Mouse (Mus musculus): ENCODE results near the gene Hsd3b7. TPM values are rescaled to one million over a fixed set of nuclear protein-coding genes. Genes with fewer than 3 reads are reported as not detected.
A peak's percentile ranks its signal among the peaks of the same experiment; 100 is the strongest.

Hsd3b7 gene
- polyA plus RNA-seq, 1 experiment from 2014 or later = 55.8 TPM

DNA sequence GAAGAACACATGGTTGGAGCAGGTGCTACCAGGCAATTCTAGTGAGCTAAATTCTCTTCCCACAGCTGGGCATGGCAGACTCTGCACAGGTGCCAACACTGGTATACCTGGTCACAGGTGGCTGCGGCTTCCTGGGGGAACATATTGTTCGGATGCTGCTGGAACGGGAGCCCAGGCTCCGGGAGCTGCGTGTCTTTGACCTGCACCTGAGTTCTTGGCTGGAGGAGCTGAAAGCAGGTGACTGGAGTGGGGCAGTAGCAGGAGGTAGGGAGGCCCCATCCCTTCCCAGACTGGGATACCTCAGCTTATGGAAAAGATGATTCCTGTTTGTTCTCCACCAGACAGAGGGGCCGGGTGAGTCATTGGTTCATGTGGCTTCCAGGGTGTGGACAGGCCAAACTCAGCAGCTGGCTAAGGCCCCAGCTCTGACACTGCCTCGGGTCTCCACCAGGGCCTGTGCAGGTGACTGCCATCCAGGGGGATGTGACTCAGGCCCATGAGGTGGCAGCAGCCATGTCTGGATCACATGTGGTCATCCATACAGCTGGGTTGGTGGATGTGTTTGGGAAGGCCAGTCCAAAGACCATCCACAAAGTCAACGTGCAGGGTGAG, 712 bp downstream of the Hsd3b7 start:
- ATAC-seq (peak; percentile 14), DNase-seq (ENCODE audit: low spot score) (no peak)
- Histone ChIP-seq H3K4me1 (ENCODE audit: insufficient read depth, low read depth, low read length) (peaks cover 3% of the 10 kb centered on the region; the same call in 1 of the 2 replicates), H3K36me3 (ENCODE audit: insufficient read depth, low read length) (peaks cover 31% of the 10 kb centered on the region), H3K9ac (replicated peaks; ENCODE audit: low read depth) (peak overlapping the region; percentile 20; the same call in 1 of the 2 replicates), H3K9me3 (ENCODE audit: low read length) (no peaks in the 10 kb centered on the region), H3K27me3 (replicated peaks; ENCODE audit: insufficient read depth, low read length) (no peaks in the 10 kb centered on the region), H3K27ac (ENCODE audit: low read length) (peak overlapping the region; percentile 68), H3K4me3 (ENCODE audit: low read depth, low read length) (peak overlapping the region; percentile 16; the same call in 1 of the 2 replicates), H3K4me2 (replicated peaks; ENCODE audit: low read depth, low read length) (peak overlapping the region; percentile 54)
- 84% methylated on average over 8 of the region's 8 CpGs for WGBS
- TF ChIP-seq EP300 (IDR thresholded peaks at IDR 0.05) = no peak
- no peak for TF ChIP-seq CTCF (IDR thresholded peaks at IDR 0.05)

DNA sequence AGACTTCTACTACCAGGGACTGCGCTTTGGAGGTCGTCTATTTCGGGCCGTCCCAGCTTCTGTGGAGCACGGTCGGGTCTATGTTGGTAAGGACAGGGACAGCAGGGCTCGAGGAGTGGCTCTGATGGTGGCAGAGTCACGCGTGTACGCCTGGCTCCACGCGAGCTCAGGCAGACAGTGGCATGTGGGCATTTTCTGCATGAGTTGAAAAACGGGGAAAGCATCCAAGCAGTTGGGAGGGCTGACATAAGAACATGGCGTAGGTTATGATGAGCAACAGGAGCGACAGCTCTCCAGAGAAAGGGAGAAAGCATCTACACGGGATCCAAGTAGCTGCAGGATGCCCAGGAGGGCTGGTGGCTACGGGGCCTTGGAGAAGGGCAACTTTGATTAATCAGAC, 1.9 kb downstream of the Hsd3b7 start:
- 90% methylated on average over 17 of the region's 17 CpGs for WGBS
- Histone ChIP-seq H3K27me3 (replicated peaks; ENCODE audit: insufficient read depth, low read length) (no peaks in the 10 kb centered on the region), H3K4me1 (ENCODE audit: insufficient read depth, low read depth, low read length) (peaks cover 3% of the 10 kb centered on the region; the same call in 1 of the 2 replicates), H3K27ac (ENCODE audit: low read length) (no peak overlapping the region), H3K4me3 (ENCODE audit: low read depth, low read length) (no peak overlapping the region), H3K36me3 (ENCODE audit: insufficient read depth, low read length) (peaks cover 19% of the 10 kb centered on the region), H3K9me3 (ENCODE audit: low read length) (no peaks in the 10 kb centered on the region), H3K9ac (replicated peaks; ENCODE audit: low read depth) (no peak overlapping the region), H3K4me2 (replicated peaks; ENCODE audit: low read depth, low read length) (no peak overlapping the region)
- TF ChIP-seq CTCF (IDR thresholded peaks at IDR 0.05) (no peak), EP300 (IDR thresholded peaks at IDR 0.05) (no peak)
- no peak for DNase-seq (ENCODE audit: low spot score)
- no peak for ATAC-seq

DNA sequence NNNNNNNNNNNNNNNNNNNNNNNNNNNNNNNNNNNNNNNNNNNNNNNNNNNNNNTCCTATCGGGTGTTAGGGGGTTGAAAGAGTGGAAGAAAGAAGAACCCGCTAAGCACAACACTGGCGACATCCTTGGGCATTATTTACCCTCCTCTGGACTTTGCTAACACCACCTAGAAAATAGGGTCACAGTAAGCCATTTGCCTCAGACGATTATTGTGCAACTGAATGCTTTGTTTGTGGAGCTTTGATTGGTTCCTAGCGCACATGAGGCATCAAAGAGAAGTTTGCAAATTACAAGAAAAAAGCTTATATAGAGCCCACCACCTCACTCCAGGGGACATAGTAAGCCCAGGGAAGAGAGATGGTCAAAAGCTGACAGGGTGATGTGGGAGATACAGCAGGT, 8.4 kb downstream of the Hsd3b7 start:
- TF ChIP-seq EP300 (IDR thresholded peaks at IDR 0.05) (no peak), CTCF (IDR thresholded peaks at IDR 0.05) (no peak)
- Histone ChIP-seq H3K4me2 (replicated peaks; ENCODE audit: low read depth, low read length) (no peak overlapping the region), H3K4me1 (ENCODE audit: insufficient read depth, low read depth, low read length) (no peaks in the 10 kb centered on the region), H3K9ac (replicated peaks; ENCODE audit: low read depth) (no peak overlapping the region), H3K9me3 (ENCODE audit: low read length) (no peaks in the 10 kb centered on the region), H3K36me3 (ENCODE audit: insufficient read depth, low read length) (no peaks in the 10 kb centered on the region), H3K27ac (ENCODE audit: low read length) (no peak overlapping the region), H3K4me3 (ENCODE audit: low read depth, low read length) (no peak overlapping the region), H3K27me3 (replicated peaks; ENCODE audit: insufficient read depth, low read length) (no peaks in the 10 kb centered on the region)
- WGBS = 61% methylated on average over 5 of the region's 5 CpGs
- DNase-seq (ENCODE audit: low spot score) (no peak), ATAC-seq (no peak)

DNA sequence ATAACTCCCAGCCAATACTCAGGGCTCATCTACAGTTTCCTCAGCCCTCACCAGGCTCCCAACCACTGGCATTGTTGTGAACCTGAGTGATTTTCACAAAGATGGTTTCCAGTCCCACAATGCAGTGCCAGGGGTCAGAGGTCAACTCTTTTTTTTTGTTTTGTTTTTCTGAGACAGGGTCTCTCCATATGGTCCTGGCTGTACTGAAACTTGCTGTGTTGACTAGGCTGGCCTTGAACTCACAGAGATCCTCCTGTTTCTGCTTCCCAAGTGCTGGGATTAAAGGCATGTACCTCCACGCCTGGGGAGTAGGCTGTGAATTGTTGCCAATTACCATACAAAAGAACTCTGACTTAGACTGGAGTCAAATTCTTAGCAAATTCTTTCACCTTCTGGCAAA, 9.4 kb downstream of the Hsd3b7 start:
- DNase-seq (ENCODE audit: low spot score) (no peak), ATAC-seq (no peak)
- TF ChIP-seq EP300 (IDR thresholded peaks at IDR 0.05) (no peak), CTCF (IDR thresholded peaks at IDR 0.05) (no peak)
- Histone ChIP-seq H3K4me1 (ENCODE audit: insufficient read depth, low read depth, low read length) (no peaks in the 10 kb centered on the region), H3K9me3 (ENCODE audit: low read length) (no peaks in the 10 kb centered on the region), H3K9ac (replicated peaks; ENCODE audit: low read depth) (no peak overlapping the region), H3K4me2 (replicated peaks; ENCODE audit: low read depth, low read length) (no peak overlapping the region), H3K27ac (ENCODE audit: low read length) (no peak overlapping the region), H3K4me3 (ENCODE audit: low read depth, low read length) (no peak overlapping the region), H3K36me3 (ENCODE audit: insufficient read depth, low read length) (no peaks in the 10 kb centered on the region), H3K27me3 (replicated peaks; ENCODE audit: insufficient read depth, low read length) (no peaks in the 10 kb centered on the region)
- WGBS = 93% methylated on average over 1 of the region's 1 CpGs

DNA sequence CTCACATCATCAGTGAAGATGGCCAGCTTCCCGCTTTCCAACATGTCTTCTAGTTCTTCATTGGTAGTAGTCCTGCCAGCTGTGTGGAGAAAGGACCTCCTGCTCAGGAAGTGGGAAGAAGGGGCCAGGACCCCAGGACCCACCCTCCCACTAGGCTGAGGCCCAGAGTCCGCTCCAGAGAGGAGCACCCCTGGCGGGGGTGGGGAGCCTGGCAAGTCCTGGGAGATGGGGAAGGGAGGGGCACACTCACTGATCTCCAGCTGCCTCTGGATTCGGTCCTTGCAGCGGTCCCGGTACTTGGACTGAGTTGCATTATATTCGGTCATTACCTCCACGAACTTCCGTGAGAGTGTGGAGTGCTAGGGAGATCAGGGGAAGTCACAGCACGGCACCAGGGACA, 10.2 kb downstream of the Hsd3b7 start:
- H3K27me3 ChIP-seq (replicated peaks; ENCODE audit: insufficient read depth, low read length) = no peaks in the 10 kb centered on the region
- ATAC-seq (no peak), DNase-seq (ENCODE audit: low spot score) (no peak)
- no peaks in the 10 kb centered on the region for H3K9me3 ChIP-seq (ENCODE audit: low read length)
- H3K36me3 ChIP-seq (ENCODE audit: insufficient read depth, low read length) = no peaks in the 10 kb centered on the region
- H3K4me2 ChIP-seq (replicated peaks; ENCODE audit: low read depth, low read length) = no peak overlapping the region
- 69% methylated on average over 10 of the region's 10 CpGs for WGBS
- H3K4me1 ChIP-seq (ENCODE audit: insufficient read depth, low read depth, low read length) = no peaks in the 10 kb centered on the region
- no peak overlapping the region for H3K27ac ChIP-seq (ENCODE audit: low read length)
- TF ChIP-seq CTCF (IDR thresholded peaks at IDR 0.05) = no peak
- no peak for TF ChIP-seq EP300 (IDR thresholded peaks at IDR 0.05)
- no peak overlapping the region for H3K4me3 ChIP-seq (ENCODE audit: low read depth, low read length)
- no peak overlapping the region for H3K9ac ChIP-seq (replicated peaks; ENCODE audit: low read depth)

DNA sequence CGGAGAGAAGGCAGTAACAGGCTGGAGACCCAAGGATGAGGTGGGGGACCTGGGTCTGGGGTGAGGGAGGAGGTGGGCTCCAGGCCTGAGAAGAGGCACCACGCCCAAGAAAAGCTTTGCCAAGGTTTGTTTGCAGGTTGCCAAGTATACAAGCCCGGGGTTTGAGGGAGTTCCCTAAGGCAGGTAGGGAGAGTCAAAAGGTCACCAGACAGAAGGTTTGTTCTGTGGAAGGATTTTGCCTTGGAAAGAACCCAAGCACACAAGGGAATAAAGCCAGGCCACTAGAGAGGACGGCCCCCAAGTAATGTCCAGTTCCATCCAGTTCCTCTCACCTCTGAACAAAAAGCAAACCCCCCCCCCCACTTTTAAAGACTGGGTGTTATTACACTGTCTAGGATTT, 10.8 kb downstream of the Hsd3b7 start:
- Histone ChIP-seq H3K9ac (replicated peaks; ENCODE audit: low read depth) (no peak overlapping the region), H3K27ac (ENCODE audit: low read length) (no peak overlapping the region), H3K4me2 (replicated peaks; ENCODE audit: low read depth, low read length) (no peak overlapping the region), H3K27me3 (replicated peaks; ENCODE audit: insufficient read depth, low read length) (no peaks in the 10 kb centered on the region), H3K9me3 (ENCODE audit: low read length) (no peaks in the 10 kb centered on the region), H3K4me3 (ENCODE audit: low read depth, low read length) (no peak overlapping the region), H3K36me3 (ENCODE audit: insufficient read depth, low read length) (no peaks in the 10 kb centered on the region), H3K4me1 (ENCODE audit: insufficient read depth, low read depth, low read length) (no peaks in the 10 kb centered on the region)
- DNase-seq (ENCODE audit: low spot score) (no peak), ATAC-seq (no peak)
- WGBS = 77% methylated on average over 4 of the region's 4 CpGs
- TF ChIP-seq CTCF (IDR thresholded peaks at IDR 0.05) (no peak), EP300 (IDR thresholded peaks at IDR 0.05) (no peak)

DNA sequence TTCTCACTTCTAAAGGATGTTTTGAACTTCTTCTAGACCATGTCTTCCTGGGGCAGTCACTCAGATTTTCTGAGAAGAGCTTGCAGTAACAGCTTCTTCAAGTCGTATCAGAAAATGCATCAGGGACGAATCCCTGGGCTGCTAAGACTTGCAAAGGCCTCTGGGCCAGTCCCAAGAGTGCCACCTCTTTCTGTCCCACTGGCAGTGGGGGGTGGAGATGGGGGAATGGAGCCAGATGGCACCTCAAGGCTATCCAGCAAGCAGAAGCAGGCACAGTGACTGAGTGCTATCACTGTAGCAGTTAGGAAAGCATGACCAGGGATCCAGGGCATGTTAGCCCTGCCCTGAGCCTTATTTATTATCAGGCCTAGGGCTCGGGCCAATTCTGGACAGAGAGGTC, 11.9 kb downstream of the Hsd3b7 start:
- Histone ChIP-seq H3K4me1 (ENCODE audit: insufficient read depth, low read depth, low read length) (no peaks in the 10 kb centered on the region), H3K27me3 (replicated peaks; ENCODE audit: insufficient read depth, low read length) (no peaks in the 10 kb centered on the region), H3K36me3 (ENCODE audit: insufficient read depth, low read length) (no peaks in the 10 kb centered on the region), H3K4me2 (replicated peaks; ENCODE audit: low read depth, low read length) (no peak overlapping the region), H3K27ac (ENCODE audit: low read length) (no peak overlapping the region), H3K4me3 (ENCODE audit: low read depth, low read length) (no peak overlapping the region), H3K9me3 (ENCODE audit: low read length) (no peaks in the 10 kb centered on the region), H3K9ac (replicated peaks; ENCODE audit: low read depth) (no peak overlapping the region)
- WGBS = 78% methylated on average over 3 of the region's 3 CpGs
- TF ChIP-seq EP300 (IDR thresholded peaks at IDR 0.05) (no peak), CTCF (IDR thresholded peaks at IDR 0.05) (no peak)
- ATAC-seq (no peak), DNase-seq (ENCODE audit: low spot score) (no peak)
